Mouse (Mus musculus) G1E (cell line): Measurements from ENCODE around the gene Cd8a. TPM values are rescaled to one million over a fixed set of nuclear protein-coding genes. Genes with fewer than 3 reads are reported as not detected.

Experiments used
- ATAC-seq: 2 replicates; pipeline ENCODE4 v1.8.0; 2016; ENCODE audit warnings: mild to moderate bottlenecking; ENCODE audit not compliant: insufficient number of reproducible peaks, poor library complexity, low FRiP score, severe bottlenecking; ENCODE audit errors: extremely low read depth
- DNase-seq: peaks from one replicate; pipeline ENCODE4 v3.0.0; 2012; ENCODE audit warnings: low spot score
- H3K27me3 ChIP-seq: 2 replicates; pipeline ENCODE4 v1.6.1; 2012; ENCODE audit warnings: mild to moderate bottlenecking, low read length, inconsistent platforms; ENCODE audit not compliant: insufficient read depth
- H3K36me3 ChIP-seq: replicated peaks from 2 replicates; pipeline ENCODE3; 2012; ENCODE audit warnings: mild to moderate bottlenecking, inconsistent platforms
- H3K4me1 ChIP-seq: 2 replicates; pipeline ENCODE4 v1.6.1; 2012; ENCODE audit warnings: low read depth, low read length, inconsistent platforms, mixed read lengths; ENCODE audit not compliant: insufficient read depth
- H3K4me3 ChIP-seq: 2 replicates; pipeline ENCODE4 v1.5.1; 2012; ENCODE audit warnings: low read depth, mild to moderate bottlenecking, inconsistent platforms, low read length, moderate library complexity, mixed read lengths
- H3K9me3 ChIP-seq: replicated peaks from 2 replicates; pipeline ENCODE4 v1.6.1; 2012; ENCODE audit warnings: inconsistent platforms
- CTCF ChIP-seq: IDR thresholded peaks from 2 replicates; pipeline ENCODE4 v1.5.1; 2012; ENCODE audit warnings: low read depth, low read length, inconsistent platforms, mixed read lengths
- GATA1 ChIP-seq: IDR thresholded peaks from 2 replicates; pipeline ENCODE4 v1.6.1; 2012; ENCODE audit warnings: borderline replicate concordance, low read length, inconsistent platforms, mixed read lengths
- GATA2 ChIP-seq: IDR thresholded peaks from 2 replicates; pipeline ENCODE4 v1.6.1; 2012; ENCODE audit warnings: low read depth, low read length, inconsistent platforms, borderline replicate concordance
- POLR2AphosphoS5 ChIP-seq: IDR thresholded peaks from 2 replicates; pipeline ENCODE4 v1.6.1; 2012; ENCODE audit warnings: low read depth, low read length, inconsistent platforms; ENCODE audit not compliant: insufficient replicate concordance
- TAL1 ChIP-seq: conservative IDR thresholded peaks from 2 replicates; pipeline ENCODE4 v1.6.1; 2012; ENCODE audit warnings: low read depth, low read length, inconsistent platforms, mixed read lengths
- polyA plus RNA-seq: library from polyadenylated mRNA; stranded (reverse); fragments of >175 nt; gene quantifications from 2 replicates; pipeline ENCODE4 v1.2.3, GENCODE M21; 2012
- total RNA-seq, 2 experiments: library from RNA; stranded (forward) in 1 of 2; stranded (reverse) in 1 of 2; fragments of 200-1000 nt in 1 of 2; fragments of >200 nt in 1 of 2; fragmentation: Nextera tagmentation in 1 of 2; gene quantifications; 2 replicates each; pipeline ENCODE4 v1.2.3; 2014 to 2017

The Cd8a gene
- total and polyA plus RNA-seq, 3 experiments: 0.22 TPM; not detected in 2

- no peak for TF ChIP-seq TAL1
- no peak for TF ChIP-seq CTCF
- TF ChIP-seq GATA1: no peak
- TF ChIP-seq POLR2AphosphoS5: no peak
- TF ChIP-seq GATA2: no peak
These were observed 12.5 kb upstream of the Cd8a start for GRCm38 (mm10) chr6:71360751-71361150.

GRCm38 (mm10) chr6:71361156-71361670, 12.0 kb upstream of the Cd8a start:
- Histone ChIP-seq H3K4me3 (no peak overlapping the region), H3K4me1 (no peaks in the 10 kb centered on the region), H3K27me3 (peaks cover 17% of the 10 kb centered on the region), H3K36me3 (no peaks in the 10 kb centered on the region), H3K9me3 (no peaks in the 10 kb centered on the region)
- DNase-seq: no peak
- TF ChIP-seq POLR2AphosphoS5: no peak
- no peak for TF ChIP-seq GATA1
- no peak for TF ChIP-seq TAL1
- TF ChIP-seq GATA2: no peak
- no peak for TF ChIP-seq CTCF
- no peak for ATAC-seq

More at GRCm38 (mm10) chr6:71360751-71361150, 12.5 kb upstream of the Cd8a start:
- DNase-seq (no peak), ATAC-seq (no peak)
- H3K9me3 ChIP-seq: no peaks in the 10 kb centered on the region
- no peaks in the 10 kb centered on the region for H3K36me3 ChIP-seq
- no peak overlapping the region for H3K4me3 ChIP-seq
- H3K27me3 ChIP-seq: peaks cover 17% of the 10 kb centered on the region
- H3K4me1 ChIP-seq: no peaks in the 10 kb centered on the region

- DNase-seq: no peak
- TF ChIP-seq GATA1 (no peak), CTCF (no peak), POLR2AphosphoS5 (no peak), GATA2 (no peak), TAL1 (no peak)
- no peaks in the 10 kb centered on the region for H3K36me3 ChIP-seq
- peaks cover 13% of the 10 kb centered on the region; the same call in 1 of the 2 replicates for H3K27me3 ChIP-seq
- no peak overlapping the region for H3K4me3 ChIP-seq
- H3K4me1 ChIP-seq: no peaks in the 10 kb centered on the region
- no peaks in the 10 kb centered on the region for H3K9me3 ChIP-seq
- no peak for ATAC-seq
These were observed 9.2 kb upstream of the Cd8a start for GRCm38 (mm10) chr6:71363995-71364394.

- no peaks in the 10 kb centered on the region for H3K4me1 ChIP-seq
- no peak overlapping the region for H3K4me3 ChIP-seq
- no peak for ATAC-seq
- H3K9me3 ChIP-seq: no peaks in the 10 kb centered on the region
- H3K27me3 ChIP-seq: peaks cover 12% of the 10 kb centered on the region; the same call in 1 of the 2 replicates
- DNase-seq: no peak
- H3K36me3 ChIP-seq: no peaks in the 10 kb centered on the region
- TF ChIP-seq GATA1 (no peak), POLR2AphosphoS5 (no peak), GATA2 (no peak), CTCF (no peak), TAL1 (no peak)
These were observed 3.8 kb upstream of the Cd8a start for GRCm38 (mm10) chr6:71369416-71369815.

GRCm38 (mm10) chr6:71371085-71371605, 2.1 kb upstream of the Cd8a start:
- Histone ChIP-seq H3K9me3 (no peaks in the 10 kb centered on the region), H3K4me3 (no peak overlapping the region), H3K4me1 (no peaks in the 10 kb centered on the region), H3K36me3 (no peaks in the 10 kb centered on the region), H3K27me3 (peaks cover 14% of the 10 kb centered on the region)
- no peak for TF ChIP-seq POLR2AphosphoS5
- TF ChIP-seq CTCF: no peak
- TF ChIP-seq GATA1: no peak
- no peak for TF ChIP-seq TAL1
- no peak for TF ChIP-seq GATA2
- ATAC-seq (no peak), DNase-seq (no peak)

- no peak for DNase-seq
- H3K4me3 ChIP-seq: no peak overlapping the region
- TF ChIP-seq GATA1: no peak
- H3K9me3 ChIP-seq: no peaks in the 10 kb centered on the region
- peaks cover 14% of the 10 kb centered on the region for H3K27me3 ChIP-seq
- ATAC-seq: no peak
- H3K4me1 ChIP-seq: no peaks in the 10 kb centered on the region
- no peaks in the 10 kb centered on the region for H3K36me3 ChIP-seq
These were observed 1.0 kb upstream of the Cd8a start for GRCm38 (mm10) chr6:71372041-71372720.

GRCm38 (mm10) chr6:71374311-71374829, 1.1 kb downstream of the Cd8a start:
- ATAC-seq (no peak), DNase-seq (no peak)
- Histone ChIP-seq H3K36me3 (no peaks in the 10 kb centered on the region), H3K4me3 (no peak overlapping the region), H3K27me3 (peaks cover 14% of the 10 kb centered on the region), H3K9me3 (no peaks in the 10 kb centered on the region), H3K4me1 (no peaks in the 10 kb centered on the region)
- TF ChIP-seq TAL1 (no peak), POLR2AphosphoS5 (no peak), CTCF (no peak), GATA2 (no peak), GATA1 (no peak)
